Mouse (Mus musculus): ENCODE results near the gene Thg1l. TPM values are rescaled to one million over a fixed set of nuclear protein-coding genes. Genes with fewer than 3 reads are reported as not detected.
A peak's percentile ranks its signal among the peaks of the same experiment; 100 is the strongest.

Gene Thg1l
- polyA plus RNA-seq, 1 experiment: 2.4 TPM

DNA sequence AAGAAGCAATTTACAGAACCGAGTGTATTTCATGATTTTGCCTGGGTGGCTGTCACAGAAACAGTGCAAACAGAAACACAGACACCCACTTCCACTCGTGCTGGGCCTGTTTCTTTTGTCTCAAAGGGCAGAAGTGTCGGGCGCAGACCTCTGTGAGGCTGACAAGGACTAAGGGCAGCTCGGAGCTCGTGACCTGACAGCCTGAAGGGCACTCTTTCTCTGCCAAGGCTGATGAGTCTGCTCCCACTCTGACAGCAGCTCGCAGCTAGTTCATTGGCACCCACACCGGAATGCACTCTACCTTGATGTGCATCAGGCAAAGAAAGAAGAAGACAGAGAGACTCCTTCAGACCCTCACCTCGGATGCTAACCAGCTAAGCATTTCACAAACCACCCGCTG lies 25.8 kb downstream of the Thg1l start:
- Histone ChIP-seq H3K36me3 (ENCODE audit: control insufficient read depth, insufficient read depth, low read length) (peaks cover 15% of the 10 kb centered on the region), H3K4me1 (ENCODE audit: control insufficient read depth, insufficient read depth, insufficient read length, low read length) (no peaks in the 10 kb centered on the region), H3K27me3 (ENCODE audit: control insufficient read depth, insufficient read depth, low read length) (no peaks in the 10 kb centered on the region), H3K27ac (ENCODE audit: insufficient read depth, low read depth, low read length) (no peak overlapping the region), H3K4me3 (ENCODE audit: low read depth, low read length) (no peak overlapping the region)
- 87% methylated on average over 10 of the region's 10 CpGs for WGBS
- TF ChIP-seq CTCF (IDR thresholded peaks at IDR 0.05; ENCODE audit: extremely low read depth, insufficient read length, insufficient replicate concordance, low read depth, low read length): no peak
- no peak for TF ChIP-seq POLR2A (IDR thresholded peaks at IDR 0.05; ENCODE audit: low read depth, low read length)

DNA sequence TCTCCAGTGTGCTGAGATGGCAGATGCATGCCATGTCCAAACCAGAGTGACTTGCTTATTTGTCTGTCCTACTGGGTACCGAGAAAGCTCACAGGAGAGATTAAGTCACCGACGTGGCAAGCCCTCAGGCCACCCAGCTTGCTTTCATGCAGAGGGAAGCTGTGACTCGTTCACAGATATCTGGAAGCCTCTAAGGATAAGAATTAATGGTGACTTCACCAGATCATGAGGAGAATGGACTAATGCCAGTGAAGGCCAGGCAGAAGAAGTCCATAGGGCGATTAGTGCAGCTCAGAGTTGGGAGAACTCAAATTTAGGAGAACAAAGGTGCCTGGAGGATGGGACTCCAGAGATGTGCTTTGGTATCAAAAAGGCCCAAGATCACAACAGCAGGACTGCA lies 27.8 kb downstream of the Thg1l start:
- WGBS: 68% methylated on average over 5 of the region's 5 CpGs
- H3K4me1 ChIP-seq (ENCODE audit: control insufficient read depth, insufficient read depth, insufficient read length, low read length): no peaks in the 10 kb centered on the region
- no peak overlapping the region for H3K4me3 ChIP-seq (ENCODE audit: low read depth, low read length)
- H3K27me3 ChIP-seq (ENCODE audit: control insufficient read depth, insufficient read depth, low read length): no peaks in the 10 kb centered on the region
- no peak overlapping the region for H3K27ac ChIP-seq (ENCODE audit: insufficient read depth, low read depth, low read length)
- H3K36me3 ChIP-seq (ENCODE audit: control insufficient read depth, insufficient read depth, low read length): peaks cover 5% of the 10 kb centered on the region; the same call in 1 of the 2 replicates
- no peak for TF ChIP-seq CTCF (IDR thresholded peaks at IDR 0.05; ENCODE audit: extremely low read depth, insufficient read length, insufficient replicate concordance, low read depth, low read length)
- TF ChIP-seq POLR2A (IDR thresholded peaks at IDR 0.05; ENCODE audit: low read depth, low read length): no peak

DNA sequence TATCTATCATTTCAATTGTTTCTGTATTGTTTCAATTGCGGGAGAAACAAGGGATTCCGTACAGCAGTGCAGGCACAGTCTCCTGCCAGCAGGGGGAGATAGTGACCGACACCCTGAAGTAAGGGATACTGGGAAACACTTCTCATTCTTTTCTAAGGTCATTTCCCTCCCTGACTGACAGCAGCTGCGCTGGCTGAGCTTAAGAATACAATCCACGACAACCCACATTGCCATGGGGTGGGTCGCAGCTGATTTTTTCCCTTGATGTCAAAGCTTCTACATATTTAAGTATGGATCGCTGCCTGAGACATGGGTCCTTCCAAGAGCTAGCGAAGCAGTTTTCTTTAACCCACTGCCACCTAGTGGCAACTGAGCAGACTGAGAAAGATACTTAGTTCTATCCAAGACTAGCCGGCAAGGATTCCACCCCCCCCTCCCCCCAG lies 28.6 kb downstream of the Thg1l start:
- H3K36me3 ChIP-seq (ENCODE audit: control insufficient read depth, insufficient read depth, low read length): peaks cover 5% of the 10 kb centered on the region; the same call in 1 of the 2 replicates
- H3K4me3 ChIP-seq (ENCODE audit: low read depth, low read length): peak overlapping the region; percentile 51
- TF ChIP-seq CTCF (IDR thresholded peaks at IDR 0.05; ENCODE audit: extremely low read depth, insufficient read length, insufficient replicate concordance, low read depth, low read length) (peak; percentile 99; the same call in 1 of the 2 replicates), POLR2A (IDR thresholded peaks at IDR 0.05; ENCODE audit: low read depth, low read length) (no peak)
- no peak overlapping the region for H3K27ac ChIP-seq (ENCODE audit: insufficient read depth, low read depth, low read length)
- WGBS: under 1% methylated on average over 9 of the region's 9 CpGs
- no peaks in the 10 kb centered on the region for H3K4me1 ChIP-seq (ENCODE audit: control insufficient read depth, insufficient read depth, insufficient read length, low read length)
- H3K27me3 ChIP-seq (ENCODE audit: control insufficient read depth, insufficient read depth, low read length): no peaks in the 10 kb centered on the region

DNA sequence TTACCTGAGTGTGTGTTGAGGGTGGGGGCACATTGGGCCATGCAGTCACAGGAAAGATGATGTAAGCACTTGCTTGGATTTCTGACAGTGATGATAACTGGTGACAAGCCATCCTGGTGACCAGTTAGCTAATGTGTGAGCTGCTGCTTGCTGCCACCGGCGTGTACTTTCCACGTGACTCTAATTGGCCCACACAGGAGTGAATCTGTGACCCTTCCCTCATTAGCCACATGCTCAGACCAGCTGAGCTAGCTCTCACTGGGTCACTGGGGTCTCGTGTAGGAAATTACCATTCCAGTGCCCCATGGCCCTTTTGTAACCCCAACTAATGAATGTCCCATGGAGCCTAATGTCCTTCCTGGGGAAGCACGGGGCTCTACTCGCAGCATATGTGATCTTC lies 29.9 kb downstream of the Thg1l start:
- H3K36me3 ChIP-seq (ENCODE audit: control insufficient read depth, insufficient read depth, low read length): peaks cover 4% of the 10 kb centered on the region; the same call in 1 of the 2 replicates
- no peaks in the 10 kb centered on the region for H3K4me1 ChIP-seq (ENCODE audit: control insufficient read depth, insufficient read depth, insufficient read length, low read length)
- H3K4me3 ChIP-seq (ENCODE audit: low read depth, low read length): no peak overlapping the region
- 77% methylated on average over 6 of the region's 6 CpGs for WGBS
- no peak for TF ChIP-seq CTCF (IDR thresholded peaks at IDR 0.05; ENCODE audit: extremely low read depth, insufficient read length, insufficient replicate concordance, low read depth, low read length)
- no peak for TF ChIP-seq POLR2A (IDR thresholded peaks at IDR 0.05; ENCODE audit: low read depth, low read length)
- H3K27me3 ChIP-seq (ENCODE audit: control insufficient read depth, insufficient read depth, low read length): peaks cover 3% of the 10 kb centered on the region; the same call in 1 of the 2 replicates
- no peak overlapping the region for H3K27ac ChIP-seq (ENCODE audit: insufficient read depth, low read depth, low read length)

DNA sequence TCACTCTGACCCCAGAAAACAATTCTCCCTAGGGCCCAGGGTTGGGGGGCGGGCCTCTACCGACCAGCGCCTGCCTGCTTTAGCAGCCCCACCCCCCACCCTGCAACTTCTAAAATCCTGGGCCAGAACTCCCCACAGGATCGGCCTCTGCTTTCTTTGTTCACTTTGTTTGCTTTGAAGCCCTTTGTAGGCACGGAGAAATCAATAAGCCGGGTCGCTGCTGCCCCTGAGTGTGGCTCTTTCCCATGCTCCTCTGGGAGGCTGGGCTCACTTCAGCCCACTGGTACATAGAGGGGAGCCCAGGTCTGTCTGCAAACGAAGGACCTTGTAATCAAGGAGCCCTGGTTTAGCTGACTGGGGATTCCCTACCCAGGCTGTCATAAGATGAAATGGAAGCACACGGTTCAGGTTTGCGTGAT lies 33.8 kb downstream of the Thg1l start:
- no peaks in the 10 kb centered on the region for H3K4me1 ChIP-seq (ENCODE audit: control insufficient read depth, insufficient read depth, insufficient read length, low read length)
- no peak overlapping the region for H3K27ac ChIP-seq (ENCODE audit: insufficient read depth, low read depth, low read length)
- H3K36me3 ChIP-seq (ENCODE audit: control insufficient read depth, insufficient read depth, low read length): no peaks in the 10 kb centered on the region
- peaks cover 3% of the 10 kb centered on the region; the same call in 1 of the 2 replicates for H3K27me3 ChIP-seq (ENCODE audit: control insufficient read depth, insufficient read depth, low read length)
- no peak overlapping the region for H3K4me3 ChIP-seq (ENCODE audit: low read depth, low read length)
- WGBS: 12% methylated on average over 10 of the region's 10 CpGs
- TF ChIP-seq POLR2A (IDR thresholded peaks at IDR 0.05; ENCODE audit: low read depth, low read length) (no peak), CTCF (IDR thresholded peaks at IDR 0.05; ENCODE audit: extremely low read depth, insufficient read length, insufficient replicate concordance, low read depth, low read length) (no peak)

DNA sequence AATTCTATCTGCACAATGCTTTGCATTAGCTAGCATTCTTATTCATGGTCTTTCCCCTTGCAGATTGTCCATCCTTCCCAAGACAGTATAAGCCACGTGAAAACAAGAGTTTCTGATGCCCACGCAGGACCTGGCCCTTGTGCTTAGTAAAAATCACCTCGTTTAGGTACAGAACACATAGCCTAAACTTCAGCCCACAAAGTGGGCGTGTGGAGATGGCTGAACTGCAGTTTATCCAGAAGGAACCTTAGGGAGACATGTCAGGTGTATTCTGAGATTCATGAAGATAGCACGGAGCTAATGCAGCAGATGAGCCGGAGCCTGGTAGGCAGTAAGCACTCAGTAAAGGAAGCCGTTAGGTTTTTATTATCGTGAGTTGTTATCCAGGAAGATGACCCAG lies 34.3 kb downstream of the Thg1l start:
- no peak overlapping the region for H3K4me3 ChIP-seq (ENCODE audit: low read depth, low read length)
- no peaks in the 10 kb centered on the region for H3K4me1 ChIP-seq (ENCODE audit: control insufficient read depth, insufficient read depth, insufficient read length, low read length)
- H3K36me3 ChIP-seq (ENCODE audit: control insufficient read depth, insufficient read depth, low read length): no peaks in the 10 kb centered on the region
- TF ChIP-seq POLR2A (IDR thresholded peaks at IDR 0.05; ENCODE audit: low read depth, low read length) (no peak), CTCF (IDR thresholded peaks at IDR 0.05; ENCODE audit: extremely low read depth, insufficient read length, insufficient replicate concordance, low read depth, low read length) (no peak)
- no peak overlapping the region for H3K27ac ChIP-seq (ENCODE audit: insufficient read depth, low read depth, low read length)
- peaks cover 3% of the 10 kb centered on the region; the same call in 1 of the 2 replicates for H3K27me3 ChIP-seq (ENCODE audit: control insufficient read depth, insufficient read depth, low read length)
- 36% methylated on average over 8 of the region's 8 CpGs for WGBS

DNA sequence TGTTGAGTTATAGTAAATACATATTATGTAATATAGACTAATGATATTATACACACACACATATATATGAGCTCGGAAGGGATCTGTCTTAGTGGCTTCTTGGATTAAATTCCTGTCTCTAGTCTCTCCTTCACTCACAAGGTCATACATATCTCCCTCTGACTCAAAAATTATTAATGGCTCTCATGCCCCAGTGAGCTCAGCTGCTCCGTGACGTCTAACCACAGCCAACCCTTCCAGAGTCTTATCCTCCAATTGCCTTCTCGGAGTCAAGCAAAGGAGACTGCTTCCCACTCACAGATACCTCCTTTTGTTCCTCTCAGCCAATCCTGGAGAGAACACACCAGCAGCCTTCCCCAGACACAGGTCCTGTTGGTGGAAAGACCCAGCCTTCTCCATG lies 36.5 kb downstream of the Thg1l start:
- H3K27me3 ChIP-seq (ENCODE audit: control insufficient read depth, insufficient read depth, low read length): peaks cover 3% of the 10 kb centered on the region; the same call in 1 of the 2 replicates
- no peaks in the 10 kb centered on the region for H3K4me1 ChIP-seq (ENCODE audit: control insufficient read depth, insufficient read depth, insufficient read length, low read length)
- no peak overlapping the region for H3K27ac ChIP-seq (ENCODE audit: insufficient read depth, low read depth, low read length)
- TF ChIP-seq POLR2A (IDR thresholded peaks at IDR 0.05; ENCODE audit: low read depth, low read length): no peak
- no peaks in the 10 kb centered on the region for H3K36me3 ChIP-seq (ENCODE audit: control insufficient read depth, insufficient read depth, low read length)
- WGBS: 80% methylated on average over 4 of the region's 4 CpGs
- H3K4me3 ChIP-seq (ENCODE audit: low read depth, low read length): no peak overlapping the region
